Mouse (Mus musculus): ENCODE measurements around the gene Prl8a9. TPM values are rescaled to one million over a fixed set of nuclear protein-coding genes. Genes with fewer than 3 reads are reported as not detected.
A peak's percentile ranks its signal among the peaks of the same experiment; 100 is the strongest.

The Prl8a9 gene
- total and polyA plus RNA-seq, 3 experiments, result not detected

- TF ChIP-seq MAFK (IDR thresholded peaks at IDR 0.05; ENCODE audit: insufficient replicate concordance, low read length) (0 out of 2 replicates have a peak, but pooled peaks have one; percentile 38), CHD1 (IDR thresholded peaks at IDR 0.05; ENCODE audit: low read depth, low read length) (no peak), TCF12 (IDR thresholded peaks at IDR 0.05; ENCODE audit: low read depth, low read length) (peak; percentile 71), MEF2A (IDR thresholded peaks at IDR 0.05; ENCODE audit: borderline replicate concordance, low read depth, low read length) (peak; percentile 98), IRF4 (IDR thresholded peaks at IDR 0.05; ENCODE audit: low read depth, low read length) (peak; percentile 78), ZC3H11A (IDR thresholded peaks at IDR 0.05; ENCODE audit: low read depth, low read length) (no peak), ZKSCAN1 (IDR thresholded peaks at IDR 0.05; ENCODE audit: borderline replicate concordance, low read depth, low read length) (no peak), JUND (conservative IDR thresholded peaks at IDR 0.05; ENCODE audit: low read depth, low read length) (peak; percentile 64), NELFE (IDR thresholded peaks at IDR 0.05; ENCODE audit: low read depth, low read length) (no peak), JUN (IDR thresholded peaks at IDR 0.05; ENCODE audit: insufficient read depth, low read depth, low read length) (peak; percentile 93), ETS1 (conservative IDR thresholded peaks at IDR 0.05; ENCODE audit: low read depth, low read length) (peak; percentile 70), EP300 (IDR thresholded peaks at IDR 0.05; ENCODE audit: low read length) (peak; percentile 91), UBTF (IDR thresholded peaks at IDR 0.05; ENCODE audit: low read depth, low read length) (no peak)
- in situ Hi-C loops (cut with MboI; ENCODE audit: low pct_ligation_motif_present, low pct_unique_long_range_greater_than_20kb, low sequenced_read_pairs) (no loop called here), dilution Hi-C loops (cut with MboI; ENCODE audit: extremely low pct_ligation_motif_present, extremely low pct_unique_long_range_greater_than_20kb, low sequenced_read_pairs) (no loop called here)
- Histone ChIP-seq H3K4me2 (ENCODE audit: insufficient read depth, low read depth, poor library complexity, severe bottlenecking) (no peak overlapping the region; the same call in 1 of the 2 replicates), H3K79me2 (replicated peaks; ENCODE audit: control insufficient read depth, extremely low read depth, insufficient read depth, poor library complexity, severe bottlenecking) (no peaks in the 10 kb centered on the region), H3K4me1 (ENCODE audit: control insufficient read depth in 1 of 2, insufficient read depth in 2 of 2) (peaks cover 0 to 31% of the 10 kb centered on the region in 2 experiments; a peak in 2 of 4 replicates), H3K27ac (ENCODE audit: insufficient read depth, low read depth) (no peak overlapping the region), H3K36me3 (replicated peaks in 1 of 2; ENCODE audit: control insufficient read depth in 1 of 2, insufficient read depth in 1 of 2, low read length in 1 of 2) (no peaks in the 10 kb centered on the region), H3K27me3 (replicated peaks) (no peaks in the 10 kb centered on the region), H3K9me3 (replicated peaks; ENCODE audit: low read length) (no peaks in the 10 kb centered on the region), H3K4me3 (replicated peaks in 1 of 3; ENCODE audit: low read depth in 2 of 3, low read length in 2 of 3, poor library complexity in 1 of 3) (no peak overlapping the region), H3K9ac (ENCODE audit: insufficient read depth, low read depth) (no peak overlapping the region)
- peak; percentile 54 for DNase-seq (ENCODE audit: extremely low read depth)
Measured at GRCm38 (mm10) chr13:27523156-27523555, 41.2 kb downstream of the Prl8a9 start.

- in situ Hi-C loops (cut with MboI; ENCODE audit: low pct_ligation_motif_present, low pct_unique_long_range_greater_than_20kb, low sequenced_read_pairs) (no loop called here), dilution Hi-C loops (cut with MboI; ENCODE audit: extremely low pct_ligation_motif_present, extremely low pct_unique_long_range_greater_than_20kb, low sequenced_read_pairs) (no loop called here)
- TF ChIP-seq POLR2AphosphoS2 (IDR thresholded peaks at IDR 0.05; ENCODE audit: low read depth, low read length) (no peak), IRF4 (IDR thresholded peaks at IDR 0.05; ENCODE audit: low read depth, low read length) (no peak)
Measured at GRCm38 (mm10) chr13:27513117-27513516, 51.3 kb downstream of the Prl8a9 start, which contains the start of gene Prl8a8. Gene Prl8a8 (minus strand): TSS chr13:27513217.

More at GRCm38 (mm10) chr13:27513117-27513516, 51.3 kb downstream of the Prl8a9 start, which contains the start of gene Prl8a8:
- H3K36me3 ChIP-seq (replicated peaks in 1 of 2; ENCODE audit: control insufficient read depth in 1 of 2, insufficient read depth in 1 of 2, low read length in 1 of 2), result no peaks in the 10 kb centered on the region
- no peak within 1 kb of the TSS for H3K4me2 ChIP-seq (ENCODE audit: insufficient read depth, low read depth, poor library complexity, severe bottlenecking)
- H3K79me2 ChIP-seq (replicated peaks; ENCODE audit: control insufficient read depth, extremely low read depth, insufficient read depth, poor library complexity, severe bottlenecking), result no peaks in the 10 kb centered on the region
- no peaks in the 10 kb centered on the region for H3K4me1 ChIP-seq (ENCODE audit: control insufficient read depth in 1 of 2, insufficient read depth in 2 of 2)
- DNase-seq (ENCODE audit: extremely low read depth), result no peak
- H3K4me3 ChIP-seq (replicated peaks in 1 of 3; ENCODE audit: low read depth in 2 of 3, low read length in 2 of 3, poor library complexity in 1 of 3), result no peak within 1 kb of the TSS
- no peak within 1 kb of the TSS for H3K9ac ChIP-seq (ENCODE audit: insufficient read depth, low read depth)
- H3K27ac ChIP-seq (ENCODE audit: insufficient read depth, low read depth), result no peak within 1 kb of the TSS
- no peaks in the 10 kb centered on the region for H3K9me3 ChIP-seq (replicated peaks; ENCODE audit: low read length)
- no peaks in the 10 kb centered on the region for H3K27me3 ChIP-seq (replicated peaks)

Other genes starting within 250 kb of the Prl8a9 start
- not detected in 2 replicates for gene Prl8a2, start 218.9 kb downstream of the Prl8a9 start, total RNA-seq (2012; rRNA removed)
- gene Prl8a2, start 218.9 kb downstream of the Prl8a9 start, total RNA-seq (2014; rRNA removed), result not detected in 2 replicates
- not detected in 2 replicates for gene Prl8a2, start 218.9 kb downstream of the Prl8a9 start, polyA plus RNA-seq (2012; ENCODE audit: insufficient read length, low read depth)
- gene Prl2b1, start 173.8 kb downstream of the Prl8a9 start, total RNA-seq (2012; rRNA removed), result not detected in 2 replicates
- gene Prl2b1, start 173.8 kb downstream of the Prl8a9 start, total RNA-seq (2014; rRNA removed), result not detected in 2 replicates
- gene Prl2b1, start 173.8 kb downstream of the Prl8a9 start, polyA plus RNA-seq (2012; ENCODE audit: insufficient read length, low read depth), result not detected in 2 replicates
- not detected in 2 replicates for gene Prl8a6, start 125.9 kb downstream of the Prl8a9 start, total RNA-seq (2012; rRNA removed)
- not detected in 2 replicates for gene Prl8a6, start 125.9 kb downstream of the Prl8a9 start, total RNA-seq (2014; rRNA removed)
- gene Prl8a6, start 125.9 kb downstream of the Prl8a9 start, polyA plus RNA-seq (2012; ENCODE audit: insufficient read length, low read depth), result not detected in 2 replicates
- 1.5 and 1.6 TPM in 2 replicates for gene Prl8a8, start 51.4 kb downstream of the Prl8a9 start, total RNA-seq (2012; rRNA removed)
- 1.7 and 1.8 TPM in 2 replicates for gene Prl8a8, start 51.4 kb downstream of the Prl8a9 start, total RNA-seq (2014; rRNA removed)
- gene Prl8a8, start 51.4 kb downstream of the Prl8a9 start, polyA plus RNA-seq (2012; ENCODE audit: insufficient read length, low read depth), result 0.98 and 1.3 TPM in 2 replicates
- not detected in 2 replicates for gene Prl8a1, start 17.6 kb upstream of the Prl8a9 start, total RNA-seq (2012; rRNA removed)
- gene Prl8a1, start 17.6 kb upstream of the Prl8a9 start, total RNA-seq (2014; rRNA removed), result not detected in 2 replicates
- not detected in 2 replicates for gene Prl8a1, start 17.6 kb upstream of the Prl8a9 start, polyA plus RNA-seq (2012; ENCODE audit: insufficient read length, low read depth)
- gene Prl7b1, start 46.0 kb upstream of the Prl8a9 start, total RNA-seq (2012; rRNA removed), result not detected in 2 replicates
- not detected in 2 replicates for gene Prl7b1, start 46.0 kb upstream of the Prl8a9 start, total RNA-seq (2014; rRNA removed)
- not detected in 2 replicates for gene Prl7b1, start 46.0 kb upstream of the Prl8a9 start, polyA plus RNA-seq (2012; ENCODE audit: insufficient read length, low read depth)
- not detected in 2 replicates for gene Prl7a1, start 77.9 kb upstream of the Prl8a9 start, total RNA-seq (2012; rRNA removed)
- not detected in 2 replicates for gene Prl7a1, start 77.9 kb upstream of the Prl8a9 start, total RNA-seq (2014; rRNA removed)
- not detected in 2 replicates for gene Prl7a1, start 77.9 kb upstream of the Prl8a9 start, polyA plus RNA-seq (2012; ENCODE audit: insufficient read length, low read depth)
- gene Prl7a2, start 103.4 kb upstream of the Prl8a9 start, total RNA-seq (2012; rRNA removed), result not detected in 2 replicates
- not detected in 2 replicates for gene Prl7a2, start 103.4 kb upstream of the Prl8a9 start, total RNA-seq (2014; rRNA removed)
- not detected in 2 replicates for gene Prl7a2, start 103.4 kb upstream of the Prl8a9 start, polyA plus RNA-seq (2012; ENCODE audit: insufficient read length, low read depth)
- not detected in 2 replicates for gene Prl7d1, start 152.1 kb upstream of the Prl8a9 start, total RNA-seq (2012; rRNA removed)
- not detected in 2 replicates for gene Prl7d1, start 152.1 kb upstream of the Prl8a9 start, total RNA-seq (2014; rRNA removed)
- not detected in 2 replicates for gene Prl7d1, start 152.1 kb upstream of the Prl8a9 start, polyA plus RNA-seq (2012; ENCODE audit: insufficient read length, low read depth)
- not detected in 2 replicates for gene Prl7c1, start 216.2 kb upstream of the Prl8a9 start, total RNA-seq (2012; rRNA removed)
- gene Prl7c1, start 216.2 kb upstream of the Prl8a9 start, total RNA-seq (2014; rRNA removed), result not detected in 2 replicates
- not detected in 2 replicates for gene Prl7c1, start 216.2 kb upstream of the Prl8a9 start, polyA plus RNA-seq (2012; ENCODE audit: insufficient read length, low read depth)
- gene Prl2a1, start 237.0 kb upstream of the Prl8a9 start, total RNA-seq (2012; rRNA removed), result not detected in 2 replicates
- not detected in 2 replicates for gene Prl2a1, start 237.0 kb upstream of the Prl8a9 start, total RNA-seq (2014; rRNA removed)
- not detected in 2 replicates for gene Prl2a1, start 237.0 kb upstream of the Prl8a9 start, polyA plus RNA-seq (2012; ENCODE audit: insufficient read length, low read depth)

Data from CH12.LX (cell line).